8 mouse cellular contexts compared by ENCODE assay signal in genomic region chr5:53590875-53591682, GRCm38 (mm10).
DNase-seq lines count a peak whose midpoint lies in the region; ATAC-seq and TF ChIP-seq lines count a peak whose summit lies in the region.

No protein-coding gene starts in this region.

- H3K36me3 ChIP-seq in heart, embryonic 16.5 days (ENCODE audit: control insufficient read depth, insufficient read depth), result no peaks in the 10 kb centered on the region

- H3K27me3 ChIP-seq in heart, embryonic 16.5 days (ENCODE audit: control insufficient read depth, insufficient read depth, low read length), result no peaks in the 10 kb centered on the region

- peak overlapping the region; percentile 86; the same call in 1 of the 2 replicates for H3K27ac ChIP-seq in cortical plate, adult 2 months (ENCODE audit: insufficient read depth, low read length)
- H3K27ac ChIP-seq in heart, embryonic 16.5 days (ENCODE audit: low read length), result peak overlapping the region; percentile 100

- no peak for TF ChIP-seq CTCF in cortical plate, adult 2 months (IDR thresholded peaks at IDR 0.05; ENCODE audit: extremely low read depth, insufficient read depth, low read length)

- H3K4me2 ChIP-seq in heart, embryonic 16.5 days (ENCODE audit: low read depth, low read length), result peak overlapping the region; percentile 91

- H3K9me3 ChIP-seq in heart, embryonic 16.5 days (replicated peaks; ENCODE audit: control insufficient read depth, low read length), result no peaks in the 10 kb centered on the region

- no peak for TF ChIP-seq POLR2A in cortical plate, adult 2 months (IDR thresholded peaks at IDR 0.05; ENCODE audit: extremely low read depth, insufficient read depth, low read length)

- peak overlapping the region; percentile 69 for H3K4me3 ChIP-seq in cortical plate, adult 2 months (ENCODE audit: insufficient read depth, low read length)
- H3K4me3 ChIP-seq in heart, embryonic 16.5 days (ENCODE audit: low read length), result peak overlapping the region; percentile 90

- DNase-seq in CD4-positive helper T cell, adult 2 months (ENCODE audit: low read depth, low spot score), result peak; percentile 56
- DNase-seq in R1 (ENCODE audit: low read depth, low spot score), result peak; percentile 76
- peak; percentile 6 to 39 for DNase-seq in kidney, postnatal 25 days
- peak; percentile 23 to 44 for DNase-seq in lung, postnatal 4 days
- peak; percentile 33 for DNase-seq in right cerebral cortex, postnatal 14 days

- WGBS in heart, embryonic 16.5 days, result under 1% methylated on average over 65 of the region's 67 CpGs

- peak overlapping the region; percentile 97 for H3K9ac ChIP-seq in heart, embryonic 16.5 days (ENCODE audit: low read length)

- ATAC-seq in heart, embryonic 16.5 days (replicated peaks; ENCODE audit: extremely low read depth, insufficient read depth, low FRiP score), result no peak
- no peak for ATAC-seq in granulocyte monocyte progenitor cell, adult 5-6 weeks (replicated peaks; ENCODE audit: poor library complexity, severe bottlenecking)

- peaks cover 6% of the 10 kb centered on the region; the same call in 1 of the 2 replicates for H3K4me1 ChIP-seq in cortical plate, adult 2 months (ENCODE audit: control insufficient read depth, insufficient read depth, low read length)
- H3K4me1 ChIP-seq in heart, embryonic 16.5 days (ENCODE audit: control insufficient read depth, insufficient read depth, low read length), result peaks cover 20% of the 10 kb centered on the region

Comparison
In these comparisons a context has a peak if more than half of its experiments do, and no peak if none do; other contexts are left out.
1. DNase-seq: peak in every context shown above with its lines; median percentile 76 in R1; 56 in CD4-positive helper T cell, adult 2 months; 34 in lung, postnatal 4 days; 33 in right cerebral cortex, postnatal 14 days; 22 in kidney, postnatal 25 days.